Mouse (Mus musculus) embryonic stem cell, embryonic (primary cell): ENCODE data around the gene Rbl1.

Source experiments
- CTCF ChIA-PET, 4 experiments: fragments of 300-600 bp in 2 of 4; fragments of 350-600 bp in 2 of 4; sonication (Branson Sonifier 250); formaldehyde crosslinking; loops; one replicate each; lab custom pipeline; 2022; ENCODE audit warnings: inconsistent platforms in 2 of 4; lab: Charles Lee
- POLR2A ChIA-PET, 4 experiments: fragments of 300-600 bp in 2 of 4; fragments of 350-600 bp in 2 of 4; sonication (Branson Sonifier 250); formaldehyde crosslinking; loops; one replicate each; lab custom pipeline; 2022; ENCODE audit warnings: antibody characterized with exemption in 4 of 4, inconsistent platforms in 1 of 4; lab: Charles Lee

Gene Rbl1

GRCm38 (mm10) chr2:157130813-157131514 is 73.4 kb downstream of the Rbl1 start:
- ChIA-PET POLR2A (interaction anchor here in 3 of 4 experiments (0.7 kb wide), 4 partner anchors 72 to 425 kb away, joined by 3 to 4 read pairs (median 3); no protein-coding TSS in a partner anchor), CTCF (interaction anchor here in 1 of 4 experiments (1.1 kb wide), 1 partner anchor 14 kb away, joined by 3 read pairs; no protein-coding TSS in a partner anchor)

- CTCF ChIA-PET = interaction anchor here in 1 of 4 experiments (1.0 kb wide), 1 partner anchor 99 kb away, joined by 3 read pairs; no protein-coding TSS in a partner anchor
- POLR2A ChIA-PET = no interaction called here
These were observed 74.7 kb downstream of the Rbl1 start for GRCm38 (mm10) chr2:157129601-157130164.

DNA sequence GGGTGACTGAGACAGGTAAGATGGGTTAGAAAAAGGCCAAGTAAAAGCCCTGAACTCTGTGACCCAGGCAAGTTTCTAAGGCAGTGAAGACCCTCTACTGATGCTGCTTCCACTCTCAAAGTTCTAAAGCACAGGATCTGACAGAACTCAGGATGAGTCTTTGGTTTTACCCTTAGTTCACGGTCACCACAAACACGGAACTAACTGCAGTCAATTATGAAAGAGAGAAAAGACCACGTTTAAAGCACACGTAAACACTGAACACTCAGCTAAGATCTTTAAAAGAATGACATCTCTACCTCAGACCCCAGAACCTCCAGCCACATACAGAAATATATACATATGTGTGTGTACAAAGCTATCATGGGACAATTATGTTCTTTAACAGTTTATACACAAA is 75.2 kb downstream of the Rbl1 start:
- ChIA-PET POLR2A (interaction anchor here in 1 of 4 experiments (0.5 kb wide), 1 partner anchor 57 kb away, joined by 3 read pairs; no protein-coding TSS in a partner anchor), CTCF (interaction anchor here in 3 of 4 experiments (0.5 to 1.5 kb wide), 3 partner anchors 12 to 469 kb away, joined by 3 to 4 read pairs (median 3); no protein-coding TSS in a partner anchor)

DNA sequence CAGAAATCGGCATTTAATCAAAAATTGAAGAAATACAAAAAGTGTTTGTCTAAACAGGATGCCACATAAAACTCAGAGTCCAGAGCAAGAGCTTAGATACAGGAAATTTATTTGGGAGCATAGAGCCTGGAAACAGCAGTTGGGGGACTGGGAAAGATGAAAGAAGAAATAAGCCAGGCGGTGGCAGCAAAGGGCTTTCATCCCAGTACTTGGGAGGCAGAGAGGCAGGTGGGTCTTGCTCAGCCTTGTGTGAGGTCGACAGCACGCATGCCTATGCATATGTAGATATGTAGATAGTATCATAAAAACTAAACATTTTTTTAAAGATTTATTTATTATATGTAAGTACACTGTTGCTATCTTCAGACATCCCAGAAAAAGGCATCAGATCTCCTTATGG is 76.3 kb downstream of the Rbl1 start:
- POLR2A ChIA-PET = no interaction called here
- CTCF ChIA-PET = interaction anchor here in 1 of 4 experiments (1.5 kb wide), 1 partner anchor 11 kb away, joined by 3 read pairs; no protein-coding TSS in a partner anchor

DNA sequence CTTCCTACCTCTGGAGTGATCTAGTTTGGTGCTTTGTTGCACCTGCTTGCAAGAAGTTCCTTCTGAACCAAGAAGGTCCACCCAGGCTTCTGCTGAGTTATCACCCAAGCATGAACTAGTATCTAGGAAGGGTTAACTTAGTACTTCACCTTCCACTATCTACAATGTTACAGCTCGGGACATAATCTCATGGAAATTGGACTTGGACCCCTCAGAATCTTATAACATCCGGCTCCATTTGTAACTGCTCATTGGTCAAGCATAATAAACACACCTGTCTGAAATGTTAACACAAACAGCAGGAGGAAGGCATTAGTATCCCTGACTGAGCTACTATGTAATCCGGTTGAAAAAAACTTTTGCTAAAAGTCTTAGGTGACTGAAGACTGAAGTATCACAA is 77.0 kb downstream of the Rbl1 start:
- ChIA-PET CTCF (interaction anchor here in 1 of 4 experiments (1.0 to 1.5 kb wide), 2 partner anchors 10 to 11 kb away, joined by 3 to 6 read pairs; no protein-coding TSS in a partner anchor), POLR2A (interaction anchor here in 1 of 4 experiments (0.8 kb wide), 1 partner anchor 256 kb away, joined by 3 read pairs; no protein-coding TSS in a partner anchor)

GRCm38 (mm10) chr2:157125246-157125645 is 79.1 kb downstream of the Rbl1 start:
- ChIA-PET CTCF (no interaction called here), POLR2A (interaction anchor here in 1 of 4 experiments (1.7 kb wide), 1 partner anchor 80 kb away, joined by 3 read pairs; no protein-coding TSS in a partner anchor)

DNA sequence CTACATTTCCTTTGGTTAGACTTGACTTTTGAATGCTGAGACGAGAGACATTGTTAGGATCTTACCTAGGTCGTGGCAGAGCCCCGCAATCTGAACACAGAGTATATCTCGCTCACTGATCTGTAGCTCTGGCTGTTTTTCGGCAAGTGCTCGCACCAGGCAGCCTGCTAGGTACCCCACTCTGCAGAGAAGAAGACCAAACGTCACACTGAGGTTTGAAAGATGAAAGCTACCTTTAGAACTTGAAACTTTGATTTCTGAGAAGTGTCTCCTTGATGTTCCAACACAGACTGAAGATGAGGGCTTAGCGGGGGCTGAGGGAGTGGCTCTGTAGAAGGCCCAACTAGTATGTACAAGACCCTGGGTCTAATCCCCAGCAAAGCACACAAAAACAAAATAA is 82.6 kb downstream of the Rbl1 start:
- ChIA-PET CTCF (no interaction called here), POLR2A (no interaction called here)

DNA sequence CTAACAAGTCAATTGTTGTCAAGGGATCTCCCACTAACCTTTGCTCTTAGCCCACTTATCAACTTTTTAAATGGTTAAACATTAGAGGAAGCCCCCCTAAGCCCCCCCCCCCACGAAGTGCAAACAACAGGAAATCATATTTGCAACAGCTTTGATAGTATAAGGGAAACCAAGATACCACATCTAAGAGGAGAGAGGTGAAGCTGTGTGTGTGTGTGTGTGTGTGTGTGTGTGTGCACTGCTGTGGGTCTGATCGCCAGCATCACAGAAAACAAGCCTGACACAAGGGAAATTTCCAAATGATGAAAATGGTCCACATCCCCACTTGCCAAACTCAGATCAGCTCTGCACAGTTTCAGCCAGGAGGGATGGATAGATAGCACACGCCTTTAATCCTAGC is 85.3 kb downstream of the Rbl1 start:
- ChIA-PET CTCF (interaction anchor here (0.6 to 1.1 kb wide), 10 partner anchors 31 to 449 kb away, joined by 3 to 7 read pairs (median 4); partner anchors contain the start of gene Rab5if (in 1 of the 4)), POLR2A (interaction anchor here in 3 of 4 experiments (0.6 to 1.1 kb wide), 6 partner anchors 13 to 942 kb away, joined by 3 to 6 read pairs (median 3); no protein-coding TSS in a partner anchor)

GRCm38 (mm10) chr2:157118556-157118955 is 85.8 kb downstream of the Rbl1 start:
- ChIA-PET POLR2A (interaction anchor here in 2 of 4 experiments (0.6 to 1.1 kb wide), 2 partner anchors 73 to 455 kb away, joined by 3 read pairs; no protein-coding TSS in a partner anchor), CTCF (interaction anchor here in 2 of 4 experiments (0.5 to 1.1 kb wide), 3 partner anchors 226 to 343 kb away, joined by 3 to 5 read pairs (median 4); partner anchors contain the start of genes Myl9 (in 1 of the 2) and Rab5if (in 1 of the 2))

DNA sequence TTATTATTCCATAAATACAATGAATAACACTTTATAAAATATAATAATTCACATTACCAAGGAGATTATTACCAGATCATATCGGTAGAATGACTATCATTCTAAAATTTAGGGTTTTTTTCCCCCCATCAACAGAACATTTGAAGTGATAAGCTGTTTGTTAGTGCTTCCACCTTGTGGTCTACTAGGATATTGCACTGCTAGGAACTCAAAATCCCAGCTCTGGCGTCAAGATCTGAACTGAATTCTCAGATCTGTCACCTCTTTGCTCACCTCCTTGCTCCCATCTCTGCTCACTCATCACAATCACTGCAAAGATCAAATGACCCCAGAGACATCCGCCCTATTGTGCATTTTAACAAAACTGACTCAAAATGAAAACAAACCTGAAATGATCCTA is 87.4 kb downstream of the Rbl1 start:
- POLR2A ChIA-PET = interaction anchor here (0.6 to 1.8 kb wide), 8 partner anchors 9 to 277 kb away, joined by 3 to 5 read pairs (median 3); partner anchors contain the start of genes Rbl1 (in 3 of the 4) and Tgif2 (in 1 of the 4)
- CTCF ChIA-PET = interaction anchor here (0.5 to 1.9 kb wide), 44 partner anchors 9 to 710 kb away, joined by 3 to 18 read pairs (median 4); partner anchors contain the start of genes Rab5if (in 1 of the 4), Rbl1 (in 1 of the 4) and Samhd1 (in 1 of the 4)

- POLR2A ChIA-PET = interaction anchor here in 3 of 4 experiments (0.9 to 1.2 kb wide), 3 partner anchors 9 to 386 kb away, joined by 3 to 5 read pairs (median 4); no protein-coding TSS in a partner anchor
- CTCF ChIA-PET = interaction anchor here in 2 of 4 experiments (0.6 to 0.8 kb wide), 2 partner anchors 9 to 37 kb away, joined by 3 to 5 read pairs; no protein-coding TSS in a partner anchor
These were observed 96.1 kb downstream of the Rbl1 start for GRCm38 (mm10) chr2:157108236-157108635.

- ChIA-PET POLR2A (interaction anchor here in 2 of 4 experiments (0.6 to 1.5 kb wide), 3 partner anchors 10 to 1456 kb away, joined by 3 read pairs; no protein-coding TSS in a partner anchor), CTCF (interaction anchor here in 3 of 4 experiments (0.7 to 1.4 kb wide), 5 partner anchors 13 to 111 kb away, joined by 4 to 6 read pairs (median 4); no protein-coding TSS in a partner anchor)
These were observed 99.9 kb downstream of the Rbl1 start for GRCm38 (mm10) chr2:157104454-157104853.

GRCm38 (mm10) chr2:157102256-157102655 is 102.1 kb downstream of the Rbl1 start:
- CTCF ChIA-PET = interaction anchor here in 2 of 4 experiments (0.6 to 3.7 kb wide), 6 partner anchors 13 to 233 kb away, joined by 4 to 18 read pairs (median 6); partner anchors contain the start of gene Samhd1 (in 1 of the 2)
- POLR2A ChIA-PET = interaction anchor here (0.6 to 3.1 kb wide), 5 partner anchors 10 to 239 kb away, joined by 3 to 11 read pairs (median 3); no protein-coding TSS in a partner anchor

DNA sequence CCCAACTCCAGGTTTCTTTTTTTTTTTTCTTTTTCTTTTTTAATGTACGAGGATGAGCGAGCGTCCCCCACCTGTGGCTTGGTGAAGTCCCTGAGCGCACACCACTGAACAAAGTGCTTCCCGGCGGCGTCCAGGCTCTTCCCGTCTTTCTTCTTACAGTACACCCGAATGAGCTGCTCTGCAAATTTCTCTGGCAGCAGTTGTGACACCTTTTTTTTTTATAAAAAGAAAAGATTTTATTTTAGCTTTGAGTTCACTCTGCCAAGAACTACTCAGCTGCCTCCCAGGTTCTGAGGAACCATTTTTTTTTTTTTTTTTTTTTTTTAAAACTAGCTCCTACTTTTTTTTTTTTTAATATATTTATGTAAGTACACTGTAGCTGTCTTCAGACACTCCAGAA is 102.7 kb downstream of the Rbl1 start:
- CTCF ChIA-PET = interaction anchor here in 3 of 4 experiments (0.6 to 3.7 kb wide), 10 partner anchors 13 to 419 kb away, joined by 3 to 18 read pairs (median 4); partner anchors contain the start of gene Samhd1 (in 1 of the 3)
- POLR2A ChIA-PET = interaction anchor here (0.6 to 3.1 kb wide), 8 partner anchors 10 to 655 kb away, joined by 3 to 11 read pairs (median 3); no protein-coding TSS in a partner anchor

DNA sequence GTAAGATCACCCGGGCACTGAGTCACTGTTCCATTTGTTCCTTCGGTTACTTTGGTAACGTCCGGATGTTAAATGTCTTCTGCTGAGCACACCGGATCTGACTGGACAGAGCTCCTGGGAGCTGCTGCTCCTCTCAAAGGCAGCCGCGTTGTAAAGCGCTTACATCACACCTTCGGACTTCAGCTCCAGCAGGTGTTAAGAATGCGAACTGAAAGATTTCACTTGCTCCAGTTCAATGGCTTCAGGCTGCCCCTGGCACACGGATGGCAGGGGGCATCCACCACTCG is 104.1 kb downstream of the Rbl1 start:
- ChIA-PET CTCF (interaction anchor here in 3 of 4 experiments (0.5 to 3.7 kb wide), 8 partner anchors 16 to 1158 kb away, joined by 3 to 18 read pairs (median 4); no protein-coding TSS in a partner anchor), POLR2A (interaction anchor here in 3 of 4 experiments (0.6 to 3.1 kb wide), 21 partner anchors 10 to 466 kb away, joined by 3 to 11 read pairs (median 4); partner anchors contain the start of genes Rbl1 (in 2 of the 3), Rab5if (in 1 of the 3), Soga1 (in 1 of the 3) and Tgif2 (in 1 of the 3))

GRCm38 (mm10) chr2:157099532-157100318 is 104.6 kb downstream of the Rbl1 start:
- ChIA-PET POLR2A (interaction anchor here in 2 of 4 experiments (0.6 to 3.1 kb wide), 22 partner anchors 9 to 484 kb away, joined by 3 to 11 read pairs (median 4); partner anchors contain the start of genes Rbl1 (in 2 of the 2), Rab5if (in 1 of the 2), Soga1 (in 1 of the 2) and Tgif2 (in 1 of the 2)), CTCF (interaction anchor here in 3 of 4 experiments (0.8 to 3.7 kb wide), 7 partner anchors 17 to 196 kb away, joined by 3 to 18 read pairs (median 4); no protein-coding TSS in a partner anchor)
